Mouse (Mus musculus) right cerebral cortex, adult 2 months (tissue): ENCODE data around the gene Gm28305.

Experiments
- DNase-seq, 2 experiments: peaks; one replicate each; pipeline ENCODE4 v3.0.0; 2021 to 2022; ENCODE audit warnings: low spot score in 2 of 2

Gene Gm28305

DNA sequence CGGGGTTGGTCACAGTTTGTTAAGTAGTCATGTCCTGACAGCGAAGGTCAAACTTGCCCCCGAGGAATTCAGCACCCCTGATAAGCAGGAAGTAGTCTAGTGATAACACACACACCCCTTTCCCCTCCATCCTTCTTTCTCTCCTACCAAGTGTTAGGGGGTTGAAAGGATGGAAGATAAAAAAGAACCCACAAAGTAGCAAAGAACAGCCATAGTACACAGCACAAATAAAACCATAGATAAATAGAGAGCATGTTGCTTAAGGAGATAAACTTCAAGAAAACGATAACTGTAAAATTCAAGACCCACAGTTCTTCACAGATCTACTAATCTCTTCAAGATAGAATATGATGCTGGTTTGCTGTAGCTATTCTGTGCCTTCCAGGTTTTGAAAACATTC lies 29.8 kb downstream of the Gm28305 start:
- no peak for DNase-seq

- DNase-seq: no peak
Measured at GRCm38 (mm10) chr9:104070863-104071604, 30.6 kb downstream of the Gm28305 start.

DNA sequence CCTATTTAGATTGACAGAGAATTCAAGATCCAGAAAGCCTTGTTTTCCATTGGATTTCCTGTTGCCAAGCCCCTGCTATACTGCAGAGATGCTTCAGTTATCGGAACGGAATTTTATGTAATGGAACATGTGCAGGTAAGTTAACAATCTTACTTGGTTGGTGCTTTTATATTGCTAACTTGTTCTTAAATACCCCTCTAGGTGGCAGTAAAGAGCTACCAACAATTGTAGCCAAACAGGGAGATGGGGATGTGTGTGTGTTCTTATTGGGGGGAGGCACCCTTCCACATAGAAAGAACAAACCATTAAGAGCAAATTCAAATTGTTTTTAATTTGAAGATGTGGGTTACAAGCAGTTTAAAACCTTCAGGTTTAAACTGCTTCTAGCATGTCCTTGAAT lies 35.3 kb downstream of the Gm28305 start:
- no peak for DNase-seq

GRCm38 (mm10) chr9:104078780-104079179 lies 38.3 kb downstream of the Gm28305 start:
- no peak for DNase-seq

DNA sequence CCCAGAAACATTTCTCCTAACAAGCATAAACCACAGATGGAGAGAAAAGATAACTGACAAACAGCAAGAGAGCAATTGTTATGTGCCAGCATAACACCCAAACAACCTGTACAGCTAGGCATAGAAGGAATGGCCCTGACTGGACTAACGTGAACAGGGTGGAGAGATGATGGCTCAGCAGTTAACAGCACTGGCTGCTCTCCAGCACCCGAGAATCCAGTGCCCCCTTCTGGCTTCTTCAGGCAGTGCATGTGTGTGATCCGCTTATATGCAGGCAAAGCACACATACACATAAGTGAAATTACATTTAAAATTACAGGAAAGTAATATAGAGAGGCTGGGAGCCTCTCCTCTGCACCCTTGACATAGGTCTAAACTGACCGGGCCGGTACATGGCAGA lies 38.9 kb downstream of the Gm28305 start:
- DNase-seq: peak; percentile 35 to 36

DNA sequence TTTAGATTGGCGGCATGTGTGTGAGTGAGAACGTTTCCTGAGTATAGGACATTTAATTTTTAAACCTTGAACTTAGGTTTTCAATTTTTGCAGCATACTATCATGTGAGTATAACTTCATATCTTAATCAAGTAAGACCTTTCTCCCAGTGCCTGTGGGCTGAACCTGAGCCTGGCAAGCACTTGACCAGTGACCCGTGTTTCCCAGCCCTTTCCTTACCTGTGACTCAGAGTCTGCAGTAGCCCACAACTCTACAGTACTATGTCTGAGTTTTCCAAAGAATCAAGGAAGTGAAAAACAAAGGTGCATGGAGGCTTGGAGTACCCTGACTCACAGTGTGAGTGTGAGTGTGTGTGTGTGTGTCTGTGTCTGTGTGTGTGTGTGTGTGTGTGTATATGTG lies 39.6 kb downstream of the Gm28305 start:
- no peak for DNase-seq

DNA sequence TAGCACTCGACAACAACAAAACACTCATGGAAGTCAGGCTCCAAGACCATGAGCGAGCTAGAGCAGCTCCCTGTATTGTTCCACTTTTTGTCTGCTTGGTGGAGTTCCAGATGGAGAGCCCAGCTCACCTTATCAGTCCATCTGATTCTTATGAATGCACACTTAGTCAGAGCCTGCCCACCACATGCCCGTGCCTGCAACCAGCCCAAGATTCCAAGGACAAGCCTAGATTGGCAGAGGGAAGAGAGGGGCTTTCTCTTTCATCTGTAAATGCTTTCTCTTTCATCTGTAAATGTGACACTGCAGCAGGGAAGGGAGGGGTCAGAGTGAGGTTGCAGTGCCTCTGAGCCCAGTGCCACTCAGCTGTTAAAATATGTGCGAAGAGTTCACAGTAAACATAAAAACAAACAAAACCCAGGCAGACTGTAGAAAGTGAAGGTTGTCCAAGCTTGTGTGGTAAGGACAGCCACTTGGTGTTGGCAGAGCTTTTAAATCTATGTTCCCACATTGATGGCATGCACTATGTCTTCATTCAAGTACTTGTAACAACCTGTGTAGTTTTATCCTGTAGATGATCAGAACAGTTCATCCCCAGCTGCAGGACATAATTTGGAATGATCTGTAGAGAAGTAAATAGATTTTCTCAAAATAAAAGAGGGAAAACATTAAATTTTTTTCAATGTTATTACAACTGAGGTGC lies 45.4 kb downstream of the Gm28305 start:
- DNase-seq: no peak

- DNase-seq: no peak
Measured at GRCm38 (mm10) chr9:104088555-104088954, 48.1 kb downstream of the Gm28305 start.

GRCm38 (mm10) chr9:104092945-104093344 lies 52.5 kb downstream of the Gm28305 start:
- DNase-seq: no peak

DNA sequence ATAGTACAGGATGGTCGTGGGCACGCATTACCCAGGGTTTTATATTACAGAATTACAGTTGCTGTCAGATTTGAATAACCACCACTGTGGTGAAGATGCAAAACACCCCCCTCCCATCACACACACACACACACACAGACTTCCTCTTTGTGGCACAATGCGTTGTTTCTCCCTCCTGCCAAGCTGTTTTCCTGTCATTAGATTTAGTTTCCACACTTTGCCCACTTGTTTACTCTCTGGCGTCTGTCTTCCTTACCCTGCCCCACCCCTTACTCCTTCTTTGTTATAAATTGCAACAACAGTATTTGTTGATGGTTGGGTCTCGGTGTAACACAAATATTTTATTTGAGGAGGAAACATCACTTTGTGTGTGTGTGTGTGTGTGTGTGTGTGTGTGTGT lies 57.8 kb downstream of the Gm28305 start:
- no peak for DNase-seq

DNA sequence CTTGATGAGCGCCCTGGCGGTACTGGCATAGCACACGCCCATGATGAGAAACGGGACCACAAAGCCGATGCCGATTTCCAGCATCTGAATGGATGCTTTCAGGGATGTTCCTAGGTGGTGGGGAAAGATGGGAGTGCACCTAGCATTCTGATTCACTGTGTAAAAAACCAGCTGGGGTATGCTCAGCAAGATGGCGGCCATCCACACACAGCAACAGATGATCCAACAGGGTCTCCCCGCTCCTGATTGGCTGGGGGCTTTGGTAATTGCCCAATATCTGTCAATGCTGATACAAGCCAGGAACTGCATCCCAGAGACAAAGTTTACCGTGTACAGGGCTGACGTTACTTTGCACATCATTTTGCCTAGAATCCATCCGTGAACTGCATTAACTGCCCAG lies 58.6 kb downstream of the Gm28305 start:
- no peak for DNase-seq

DNA sequence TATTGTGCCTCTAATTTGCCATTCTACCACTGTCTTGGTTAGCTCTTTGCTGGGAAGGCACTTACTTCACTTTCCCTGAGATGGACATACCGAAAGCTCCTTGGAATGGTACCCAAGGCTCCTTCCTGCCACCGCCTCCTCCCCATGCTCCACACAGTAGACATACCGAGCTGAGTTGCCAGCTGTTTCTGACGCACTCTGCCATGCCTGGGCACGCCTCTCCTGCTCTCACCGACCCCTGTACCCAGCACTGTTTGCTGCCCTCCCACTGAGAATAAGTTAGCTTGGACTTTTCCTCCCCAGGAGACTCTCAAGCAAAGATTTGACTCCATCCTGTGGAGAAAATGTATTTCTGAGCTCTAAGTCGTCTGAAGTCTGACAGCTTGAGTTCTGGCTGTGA lies 60.4 kb downstream of the Gm28305 start:
- no peak for DNase-seq

- DNase-seq: peak in 1 of 2 experiments; percentile 15
Measured at GRCm38 (mm10) chr9:104101458-104101857, 61.0 kb downstream of the Gm28305 start.

DNA sequence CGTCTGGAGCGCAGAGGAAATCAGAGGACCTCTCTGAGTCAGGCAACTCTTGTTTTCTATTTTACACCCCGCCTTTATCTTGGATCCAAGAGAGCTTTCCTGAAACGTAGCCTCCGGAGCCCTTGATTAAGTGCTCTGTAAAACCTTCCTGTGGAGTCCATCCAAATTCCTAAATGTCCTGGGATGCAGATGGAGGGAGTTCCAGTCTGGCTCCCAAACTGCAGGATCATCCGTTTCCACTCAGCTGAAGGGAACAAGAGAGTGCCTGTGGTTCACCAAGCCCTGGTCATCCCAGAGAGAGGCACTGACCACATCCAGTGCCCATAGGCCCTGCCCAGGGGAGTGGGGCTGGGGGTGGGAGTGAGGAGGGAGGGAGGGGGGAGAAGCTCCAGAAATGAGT lies 61.8 kb downstream of the Gm28305 start:
- DNase-seq: no peak

DNA sequence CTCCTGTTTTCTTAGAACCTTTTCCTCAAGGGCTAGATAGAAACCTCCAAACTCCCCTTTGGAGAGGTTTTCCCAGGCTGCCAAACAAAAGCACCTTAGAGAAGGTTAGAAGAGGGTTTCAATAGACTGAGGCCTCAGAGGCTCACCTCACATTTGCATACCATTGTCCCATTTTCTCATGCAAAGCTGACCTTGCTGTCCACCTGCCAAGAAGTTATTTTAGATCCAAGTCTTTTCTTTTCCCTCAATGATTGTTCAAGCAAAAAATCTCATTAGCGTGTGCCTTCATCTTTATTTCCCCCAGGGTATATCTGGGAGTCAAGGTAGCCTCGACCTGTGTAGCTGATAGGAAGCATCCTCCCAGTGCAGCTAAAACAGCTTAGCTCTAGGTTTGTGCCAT lies 62.4 kb downstream of the Gm28305 start:
- DNase-seq: no peak

- DNase-seq: no peak
Measured at GRCm38 (mm10) chr9:104104986-104105385, 64.5 kb downstream of the Gm28305 start.

GRCm38 (mm10) chr9:104106930-104107329 lies 66.5 kb downstream of the Gm28305 start:
- DNase-seq: no peak

DNA sequence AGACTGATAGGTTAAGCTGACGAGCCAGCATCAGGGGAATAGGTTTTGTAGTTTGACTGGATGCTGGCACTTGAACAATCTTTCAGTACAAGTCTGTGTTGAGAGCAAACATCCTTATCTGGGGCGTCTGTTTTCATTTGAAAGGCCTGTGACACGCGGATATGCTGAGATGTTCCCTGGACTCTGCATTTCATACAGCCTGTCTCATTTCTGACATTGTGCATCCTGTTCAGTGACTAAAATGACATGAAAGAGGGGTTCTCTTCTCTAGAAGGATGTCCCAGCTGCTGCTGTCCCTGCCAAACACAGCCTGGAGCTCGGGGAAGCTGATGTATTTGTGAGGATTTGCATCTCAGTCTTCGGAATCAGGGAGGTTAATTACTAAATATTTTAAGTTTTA lies 67.0 kb downstream of the Gm28305 start:
- DNase-seq: no peak

DNA sequence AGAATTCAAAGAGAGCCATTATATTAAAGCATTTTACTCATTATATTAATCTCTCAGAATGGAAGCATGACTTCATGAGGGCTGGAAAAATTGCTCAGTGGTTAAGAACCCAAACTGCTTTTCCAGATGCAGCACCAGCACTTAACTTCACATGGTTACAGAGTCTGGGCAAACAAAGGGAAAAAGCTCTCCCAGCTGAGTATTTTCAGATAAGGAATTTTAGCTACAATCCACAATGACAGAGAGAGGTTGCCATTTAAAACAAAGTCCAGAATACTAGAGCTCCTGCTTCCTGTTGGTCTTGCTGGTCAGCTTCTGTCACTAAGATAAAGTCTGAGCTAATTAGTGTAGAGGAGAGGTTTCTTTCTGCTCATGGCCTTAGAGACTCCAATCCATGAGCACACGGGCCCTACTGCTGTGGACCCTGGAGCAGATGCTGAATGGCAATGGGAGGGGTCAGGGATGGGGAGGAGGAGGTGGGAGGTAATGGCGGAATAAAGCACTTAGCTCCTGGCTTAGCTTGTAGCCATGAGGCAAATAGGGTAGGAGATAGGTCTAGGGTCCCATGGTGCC lies 68.2 kb downstream of the Gm28305 start:
- DNase-seq: no peak

GRCm38 (mm10) chr9:104109151-104109550 lies 68.7 kb downstream of the Gm28305 start:
- DNase-seq: no peak

GRCm38 (mm10) chr9:104123101-104123500 lies 82.6 kb downstream of the Gm28305 start:
- no peak for DNase-seq

GRCm38 (mm10) chr9:104123622-104124021 lies 83.2 kb downstream of the Gm28305 start:
- DNase-seq: no peak
